Mouse (Mus musculus): ENCODE measurements at regions not wholly inside any gene's neighbourhood (a gene's known extent, or its start where the extent isn't known, plus 50 kb on each side); places are given as distances from the start of the nearest gene placed in this dataset.

- peak; percentile 20 for DNase-seq
- no peak overlapping the region; the same call in 1 of the 2 replicates for H3K27ac ChIP-seq
Observed at GRCm38 (mm10) chr2:72841367-72841766, 138.9 kb downstream of the Sp3 start.

GRCm38 (mm10) chr2:72843610-72844009 is 136.6 kb downstream of the Sp3 start:
- H3K4me3 ChIP-seq, result no peak overlapping the region

More at GRCm38 (mm10) chr2:72841367-72841766, 138.9 kb downstream of the Sp3 start:
- 0 out of 2 replicates have a peak overlapping the region, but pooled peaks have one; percentile 7 for H3K4me3 ChIP-seq
- no peak for TF ChIP-seq CTCF (IDR thresholded peaks at IDR 0.05)
- intact Hi-C loops (cut with DNase I), result no loop called here

GRCm38 (mm10) chr2:72849441-72850192 is 130.6 kb downstream of the Sp3 start:
- Histone ChIP-seq H3K27ac (no peak overlapping the region), H3K4me3 (no peak overlapping the region)
- intact Hi-C loops (cut with DNase I), result no loop called here
- no peak for DNase-seq
- no peak for TF ChIP-seq CTCF (IDR thresholded peaks at IDR 0.05)

More at GRCm38 (mm10) chr2:72843610-72844009, 136.6 kb downstream of the Sp3 start:
- DNase-seq, result no peak
- H3K27ac ChIP-seq, result no peak overlapping the region
- intact Hi-C loops (cut with DNase I), result no loop called here
- TF ChIP-seq CTCF (IDR thresholded peaks at IDR 0.05), result no peak

GRCm38 (mm10) chr2:72852509-72852908 is 127.7 kb downstream of the Sp3 start:
- DNase-seq, result no peak
- Histone ChIP-seq H3K4me3 (no peak overlapping the region), H3K27ac (no peak overlapping the region)
- TF ChIP-seq CTCF (IDR thresholded peaks at IDR 0.05), result no peak
- intact Hi-C loops (cut with DNase I), result no loop called here

- TF ChIP-seq CTCF (IDR thresholded peaks at IDR 0.05), result no peak
- Histone ChIP-seq H3K27ac (no peak overlapping the region), H3K4me3 (no peak overlapping the region)
- intact Hi-C loops (cut with DNase I), result no loop called here
- DNase-seq, result no peak
Observed at GRCm38 (mm10) chr2:72855276-72855970, 124.8 kb downstream of the Sp3 start.

GRCm38 (mm10) chr2:72855971-72856755 is 124.1 kb downstream of the Sp3 start:
- no peak for TF ChIP-seq CTCF (IDR thresholded peaks at IDR 0.05)
- DNase-seq, result no peak
- H3K27ac ChIP-seq, result no peak overlapping the region
- intact Hi-C loops (cut with DNase I), result no loop called here
- no peak overlapping the region for H3K4me3 ChIP-seq

- intact Hi-C loops (cut with DNase I), result no loop called here
- TF ChIP-seq CTCF (IDR thresholded peaks at IDR 0.05), result no peak
- no peak for DNase-seq
- H3K27ac ChIP-seq, result no peak overlapping the region
- no peak overlapping the region for H3K4me3 ChIP-seq
Observed at GRCm38 (mm10) chr2:72857377-72857776, 122.9 kb downstream of the Sp3 start.

GRCm38 (mm10) chr2:72865462-72866365 is 114.5 kb downstream of the Sp3 start:
- Histone ChIP-seq H3K4me3 (no peak overlapping the region), H3K27ac (no peak overlapping the region)
- intact Hi-C loops (cut with DNase I), result no loop called here
- TF ChIP-seq CTCF (IDR thresholded peaks at IDR 0.05), result no peak
- no peak for DNase-seq

- Histone ChIP-seq H3K4me3 (no peak overlapping the region), H3K27ac (no peak overlapping the region)
- no peak for DNase-seq
- TF ChIP-seq CTCF (IDR thresholded peaks at IDR 0.05), result no peak
- intact Hi-C loops (cut with DNase I), result no loop called here
Observed at GRCm38 (mm10) chr2:72866366-72866688, 113.9 kb downstream of the Sp3 start.

GRCm38 (mm10) chr2:72868173-72868572 is 112.1 kb downstream of the Sp3 start:
- DNase-seq, result no peak
- H3K4me3 ChIP-seq, result no peak overlapping the region
- intact Hi-C loops (cut with DNase I), result no loop called here
- H3K27ac ChIP-seq, result no peak overlapping the region
- no peak for TF ChIP-seq CTCF (IDR thresholded peaks at IDR 0.05)

GRCm38 (mm10) chr2:72871836-72872235 is 108.4 kb downstream of the Sp3 start:
- peak; percentile 85 for DNase-seq
- intact Hi-C loops (cut with DNase I), result no loop called here
- no peak for TF ChIP-seq CTCF (IDR thresholded peaks at IDR 0.05)
- no peak overlapping the region for H3K4me3 ChIP-seq
- H3K27ac ChIP-seq, result peak overlapping the region; percentile 29; the same call in 1 of the 2 replicates

- no peak for DNase-seq
- intact Hi-C loops (cut with DNase I), result no loop called here
- Histone ChIP-seq H3K27ac (no peak overlapping the region), H3K4me3 (no peak overlapping the region)
- no peak for TF ChIP-seq CTCF (IDR thresholded peaks at IDR 0.05)
Observed at GRCm38 (mm10) chr2:72873948-72874347, 106.3 kb downstream of the Sp3 start.

All from gastrocnemius, adult 2 months (tissue).